Mouse (Mus musculus): ENCODE measurements around the gene Igsf8.

Gene Igsf8

GRCm38 (mm10) chr1:172347382-172347781, 85.9 kb downstream of the Igsf8 start:
- no peak for DNase-seq (ENCODE audit: low spot score in 2 of 2)

- no peak for DNase-seq (ENCODE audit: low spot score in 2 of 2)
Measured at GRCm38 (mm10) chr1:172349504-172349903, 88.1 kb downstream of the Igsf8 start.

GRCm38 (mm10) chr1:172349916-172350812, 88.7 kb downstream of the Igsf8 start:
- no peak for DNase-seq (ENCODE audit: low spot score in 2 of 2)

- no peak for DNase-seq (ENCODE audit: low spot score in 2 of 2)
Measured at GRCm38 (mm10) chr1:172352001-172352400, 90.6 kb downstream of the Igsf8 start.

- DNase-seq (ENCODE audit: low spot score in 2 of 2): no peak
Measured at GRCm38 (mm10) chr1:172352453-172352852, 91.0 kb downstream of the Igsf8 start.

GRCm38 (mm10) chr1:172355336-172355735, 93.9 kb downstream of the Igsf8 start:
- no peak for DNase-seq (ENCODE audit: low spot score in 2 of 2)

GRCm38 (mm10) chr1:172357550-172357949, 96.1 kb downstream of the Igsf8 start:
- DNase-seq (ENCODE audit: low spot score in 2 of 2): peak in 1 of 2 experiments; percentile 63

- DNase-seq (ENCODE audit: low spot score in 2 of 2): no peak
Measured at GRCm38 (mm10) chr1:172358341-172358740, 96.9 kb downstream of the Igsf8 start.

GRCm38 (mm10) chr1:172364684-172365083, 103.2 kb downstream of the Igsf8 start:
- peak in 1 of 2 experiments; percentile 67 for DNase-seq (ENCODE audit: low spot score in 2 of 2)

GRCm38 (mm10) chr1:172368768-172369418, 107.5 kb downstream of the Igsf8 start:
- DNase-seq (ENCODE audit: low spot score in 2 of 2): peak; percentile 73 to 90

Measured in thymus, postnatal 10 days (tissue).